Mouse (Mus musculus): ENCODE measurements around the gene 2410002F23Rik.

- TF ChIP-seq MAFK (IDR thresholded peaks at IDR 0.05; ENCODE audit: insufficient read depth, low read depth, low read length) (no peak), CHD2 (IDR thresholded peaks at IDR 0.05; ENCODE audit: low read depth, low read length) (no peak), ZNF384 (IDR thresholded peaks at IDR 0.05; ENCODE audit: low read depth, low read length) (no peak)
Measured at GRCm38 (mm10) chr7:44280959-44281358, 34.4 kb downstream of the 2410002F23Rik start.

Measured in ES-E14 (cell line).